Comparison of ENCODE assay signal across 8 mouse cellular contexts in the genomic region with DNA sequence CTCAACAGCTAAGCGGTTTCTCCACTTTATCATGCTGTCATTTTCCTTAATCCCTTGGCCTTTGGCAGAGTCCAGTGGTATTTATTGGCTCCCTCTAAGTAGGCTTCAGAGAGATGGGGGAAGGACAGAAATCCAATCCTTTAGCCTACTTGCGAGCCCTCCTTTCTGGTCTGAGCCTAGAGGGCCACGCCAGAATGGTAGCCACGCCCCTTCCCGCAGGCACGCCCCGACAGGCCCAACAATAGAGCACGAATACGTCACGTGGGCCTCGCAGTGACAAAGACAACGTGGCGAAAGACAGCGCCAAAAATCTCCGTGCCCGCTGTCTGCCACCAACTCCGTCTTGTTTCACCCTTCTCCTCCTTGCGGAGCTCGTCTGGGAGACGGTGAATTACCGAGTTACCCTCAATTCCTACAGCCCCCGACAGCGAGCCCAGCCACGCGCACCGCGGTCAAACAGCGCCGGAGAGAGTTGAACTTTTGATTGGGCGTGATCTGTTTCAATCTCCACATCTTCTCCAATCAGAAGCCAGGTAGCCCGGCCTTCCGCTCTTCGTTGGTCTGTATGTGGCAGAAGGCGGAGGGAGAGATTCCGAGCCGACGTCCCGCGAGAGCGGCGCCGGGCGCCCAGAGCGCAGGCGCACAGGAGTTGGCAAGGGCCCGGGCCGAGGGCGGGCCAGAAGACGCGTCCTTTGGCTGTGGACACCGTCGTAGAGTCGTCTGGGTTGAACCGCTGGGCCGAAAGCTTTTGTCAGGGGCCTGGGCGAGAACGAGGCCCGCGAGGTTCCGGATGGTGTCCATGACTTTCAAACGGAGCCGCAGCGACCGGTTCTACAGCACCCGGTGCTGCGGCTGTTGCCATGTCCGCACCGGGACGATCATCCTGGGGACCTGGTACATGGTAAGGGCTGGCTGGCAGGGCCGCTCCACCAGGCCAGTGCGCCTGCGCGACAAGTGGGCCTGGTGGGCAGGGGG. TPM values are rescaled to one million over a fixed set of nuclear protein-coding genes. Genes with fewer than 3 reads are reported as not detected.
DNase-seq lines count a peak whose midpoint lies in the region; ATAC-seq and TF ChIP-seq lines count a peak whose summit lies in the region.

A gene (plus strand): TSS at position 271 of the 975 bp plus-strand sequence.

- peak; percentile 78; the same call in 1 of the 2 replicates for TF ChIP-seq POLR2A in bone marrow, adult 2 months (IDR thresholded peaks at IDR 0.05; ENCODE audit: borderline replicate concordance, control insufficient read depth, low read depth, low read length)
- TF ChIP-seq POLR2A in limb, embryonic 14.5 days (IDR thresholded peaks at IDR 0.05; ENCODE audit: borderline replicate concordance, extremely low read depth, insufficient read depth, insufficient read length): peak; percentile 91; the same call in 1 of the 2 replicates

- peak within 1 kb of the TSS; percentile 97 for H3K27ac ChIP-seq in bone marrow, adult 2 months (ENCODE audit: control insufficient read depth, insufficient read depth, low read depth, low read length, poor library complexity)
- H3K27ac ChIP-seq in embryonic facial prominence, embryonic 15.5 days (replicated peaks): peak within 1 kb of the TSS; percentile 100
- peak within 1 kb of the TSS; percentile 99 for H3K27ac ChIP-seq in limb, embryonic 14.5 days (replicated peaks; ENCODE audit: low read depth, low read length)
- peak within 1 kb of the TSS; percentile 92 for H3K27ac ChIP-seq in midbrain, postnatal 0 days (ENCODE audit: low read depth, low read length)

- no peaks in the 10 kb centered on the region for H3K9me3 ChIP-seq in embryonic facial prominence, embryonic 15.5 days (replicated peaks)
- no peaks in the 10 kb centered on the region for H3K9me3 ChIP-seq in limb, embryonic 14.5 days (ENCODE audit: control insufficient read depth, low read length)
- no peaks in the 10 kb centered on the region for H3K9me3 ChIP-seq in midbrain, postnatal 0 days (ENCODE audit: low read length)

- ATAC-seq in embryonic facial prominence, embryonic 15.5 days (ENCODE audit: insufficient number of reproducible peaks, low FRiP score, low TSS enrichment, low read depth): peak; percentile 98
- peak; percentile 98 for ATAC-seq in limb, embryonic 14.5 days (ENCODE audit: low FRiP score, low read depth)
- peak; percentile 99 for ATAC-seq in midbrain, postnatal 0 days (ENCODE audit: low FRiP score)

- peak within 1 kb of the TSS; percentile 70 for H3K9ac ChIP-seq in embryonic facial prominence, embryonic 15.5 days
- peak within 1 kb of the TSS; percentile 79 for H3K9ac ChIP-seq in limb, embryonic 14.5 days (ENCODE audit: low read depth, low read length, severe bottlenecking)
- peak within 1 kb of the TSS; percentile 84 for H3K9ac ChIP-seq in midbrain, postnatal 0 days (replicated peaks; ENCODE audit: low read length, poor library complexity, severe bottlenecking)

- under 1% methylated on average over 73 of the region's 73 CpGs for WGBS in bone marrow, adult 2 months
- WGBS in embryonic facial prominence, embryonic 15.5 days: under 1% methylated on average over 73 of the region's 73 CpGs
- under 1% methylated on average over 67 of the region's 73 CpGs for WGBS in limb, embryonic 14.5 days
- under 1% methylated on average over 73 of the region's 73 CpGs for WGBS in midbrain, postnatal 0 days

- peak; percentile 99 for DNase-seq in 416B (ENCODE audit: low read depth)
- peak; percentile 99 for DNase-seq in heart, adult 8-10 months (ENCODE audit: low spot score)
- DNase-seq in kidney, adult 9 months: peak; percentile 99
- DNase-seq in limb, embryonic 14.5 days (ENCODE audit: low spot score): peak; percentile 99
- DNase-seq in midbrain, postnatal 0 days (ENCODE audit: low spot score): peak; percentile 98
- DNase-seq in spleen, postnatal 14 days (ENCODE audit: low spot score in 2 of 2): peak; percentile 92 to 94

- TF ChIP-seq CTCF in bone marrow, adult 2 months (IDR thresholded peaks at IDR 0.05; ENCODE audit: control insufficient read depth, insufficient read depth, low read length): no peak
- TF ChIP-seq CTCF in midbrain, postnatal 0 days (IDR thresholded peaks at IDR 0.05): 0 out of 2 replicates have a peak, but pooled peaks have one; percentile 4

- peak within 1 kb of the TSS; percentile 56 for H3K4me2 ChIP-seq in embryonic facial prominence, embryonic 15.5 days (replicated peaks)
- peak within 1 kb of the TSS; percentile 89 for H3K4me2 ChIP-seq in limb, embryonic 14.5 days (replicated peaks; ENCODE audit: low read depth, low read length, severe bottlenecking)
- peak within 1 kb of the TSS; percentile 81 for H3K4me2 ChIP-seq in midbrain, postnatal 0 days (ENCODE audit: low read depth, low read length, poor library complexity, severe bottlenecking)

- peak within 1 kb of the TSS; percentile 93 for H3K4me3 ChIP-seq in bone marrow, adult 2 months (replicated peaks; ENCODE audit: control insufficient read depth, low read depth, low read length)
- peak within 1 kb of the TSS; percentile 82 for H3K4me3 ChIP-seq in embryonic facial prominence, embryonic 15.5 days (replicated peaks)
- H3K4me3 ChIP-seq in limb, embryonic 14.5 days (replicated peaks; ENCODE audit: low read length): peak within 1 kb of the TSS; percentile 57
- peak within 1 kb of the TSS; percentile 92 for H3K4me3 ChIP-seq in midbrain, postnatal 0 days (ENCODE audit: low read depth, low read length)

- H3K27me3 ChIP-seq in embryonic facial prominence, embryonic 15.5 days: no peaks in the 10 kb centered on the region
- H3K27me3 ChIP-seq in limb, embryonic 14.5 days (ENCODE audit: control insufficient read depth, insufficient read depth, low read length): no peaks in the 10 kb centered on the region
- H3K27me3 ChIP-seq in midbrain, postnatal 0 days (ENCODE audit: insufficient read depth, low read length): no peaks in the 10 kb centered on the region

- peaks cover 10% of the 10 kb centered on the region; the same call in 1 of the 2 replicates for H3K36me3 ChIP-seq in embryonic facial prominence, embryonic 15.5 days
- H3K36me3 ChIP-seq in limb, embryonic 14.5 days (ENCODE audit: control insufficient read depth, insufficient read depth, low read length): peaks cover 18% of the 10 kb centered on the region; the same call in 1 of the 2 replicates
- no peaks in the 10 kb centered on the region for H3K36me3 ChIP-seq in midbrain, postnatal 0 days (ENCODE audit: insufficient read depth, low read length)

- H3K4me1 ChIP-seq in bone marrow, adult 2 months (ENCODE audit: control insufficient read depth, insufficient read depth, low read length): no peaks in the 10 kb centered on the region
- peaks cover 29% of the 10 kb centered on the region for H3K4me1 ChIP-seq in embryonic facial prominence, embryonic 15.5 days
- peaks cover 24% of the 10 kb centered on the region for H3K4me1 ChIP-seq in limb, embryonic 14.5 days (ENCODE audit: control insufficient read depth, insufficient read depth, low read length)
- H3K4me1 ChIP-seq in midbrain, postnatal 0 days (ENCODE audit: insufficient read depth, low read length): peaks cover 8% of the 10 kb centered on the region

RNA-seq across cellular contexts. Expression of the gene that starts here (rescaled TPM):
- 67.6 and 132 TPM in 2 replicates for polyA plus RNA-seq in bone marrow, adult 2 months (2011; ENCODE audit: insufficient read depth, insufficient read length, low replicate concordance, missing spikeins)
- polyA plus RNA-seq in embryonic facial prominence, embryonic 15.5 days (2015; fragmentation: Nextera tagmentation; extraction: Ambion mirVana): 449 and 462 TPM in 2 replicates
- total RNA-seq in heart, adult 8-10 months (2022): 100 to 1,000 TPM; 393 to 413 (median 400) TPM
- 619 and 677 TPM in 2 replicates for polyA plus RNA-seq in limb, embryonic 14.5 days (2012; rRNA removed)
- polyA plus RNA-seq in limb, embryonic 14.5 days (2014; fragmentation: Nextera tagmentation; extraction: Ambion mirVana): 358 and 364 TPM in 2 replicates
- total RNA-seq in midbrain, postnatal 0 days (2014; rRNA removed): 165 and 177 TPM in 2 replicates
- polyA plus RNA-seq in midbrain, postnatal 0 days (2015; fragmentation: Nextera tagmentation; extraction: Ambion mirVana): 225 TPM in 2 replicates

Comparison
In these comparisons a context has a peak if more than half of its experiments do, and no peak if none do; other contexts are left out.
1. Peak in every context shown above with its lines: DNase-seq, ATAC-seq, H3K4me3 ChIP-seq and H3K27ac ChIP-seq.